Mouse (Mus musculus) testis, postnatal 14 days (tissue): Measurements from ENCODE around the gene Mapk10.

Experiments
- DNase-seq: peaks from one replicate; pipeline ENCODE4 v3.0.0; 2021; ENCODE audit warnings: low spot score

Mapk10 gene

GRCm38 (mm10) chr5:103211101-103211848 lies at the start of gene Mapk10:
Mapk10 (minus strand) TSS chr5:103211334.
- peak; percentile 55 for DNase-seq

- no peak for DNase-seq
Observed at GRCm38 (mm10) chr5:103256144-103256543, 45.0 kb upstream of the Mapk10 start.

GRCm38 (mm10) chr5:103242430-103242829 lies 31.3 kb upstream of the Mapk10 start:
- no peak for DNase-seq

- no peak for DNase-seq
Observed at GRCm38 (mm10) chr5:103231822-103232221, 20.7 kb upstream of the Mapk10 start.

GRCm38 (mm10) chr5:103230334-103230733 lies 19.2 kb upstream of the Mapk10 start:
- no peak for DNase-seq

- no peak for DNase-seq
Observed at GRCm38 (mm10) chr5:103229321-103229720, 18.2 kb upstream of the Mapk10 start.

- DNase-seq: no peak
Observed at GRCm38 (mm10) chr5:103221997-103222396, 10.9 kb upstream of the Mapk10 start.

- DNase-seq: no peak
Observed at GRCm38 (mm10) chr5:103210644-103211043, 490 bp downstream of the Mapk10 start.

GRCm38 (mm10) chr5:103210018-103210417 lies 1.1 kb downstream of the Mapk10 start:
- no peak for DNase-seq

- DNase-seq: no peak
Observed at GRCm38 (mm10) chr5:103209486-103209885, 1.6 kb downstream of the Mapk10 start.

GRCm38 (mm10) chr5:103208869-103209268 lies 2.3 kb downstream of the Mapk10 start:
- no peak for DNase-seq

GRCm38 (mm10) chr5:103208021-103208511 lies 3.1 kb downstream of the Mapk10 start:
- DNase-seq: no peak

GRCm38 (mm10) chr5:103197796-103198325 lies 13.3 kb downstream of the Mapk10 start:
- no peak for DNase-seq

GRCm38 (mm10) chr5:103194549-103194948 lies 16.6 kb downstream of the Mapk10 start:
- DNase-seq: no peak

GRCm38 (mm10) chr5:103193700-103194099 lies 17.4 kb downstream of the Mapk10 start:
- DNase-seq: no peak

- no peak for DNase-seq
Observed at GRCm38 (mm10) chr5:103191577-103191976, 19.6 kb downstream of the Mapk10 start.

- no peak for DNase-seq
Observed at GRCm38 (mm10) chr5:103184256-103184655, 26.9 kb downstream of the Mapk10 start.

- DNase-seq: no peak
Observed at GRCm38 (mm10) chr5:103181622-103182021, 29.5 kb downstream of the Mapk10 start.

GRCm38 (mm10) chr5:103177010-103177409 lies 34.1 kb downstream of the Mapk10 start:
- DNase-seq: no peak

GRCm38 (mm10) chr5:103175989-103176388 lies 35.1 kb downstream of the Mapk10 start:
- DNase-seq: no peak

- no peak for DNase-seq
Observed at GRCm38 (mm10) chr5:103174607-103175006, 36.5 kb downstream of the Mapk10 start.

GRCm38 (mm10) chr5:103171207-103171606 lies 39.9 kb downstream of the Mapk10 start:
- no peak for DNase-seq

GRCm38 (mm10) chr5:103167371-103167770 lies 43.8 kb downstream of the Mapk10 start:
- no peak for DNase-seq

- DNase-seq: no peak
Observed at GRCm38 (mm10) chr5:103166755-103167154, 44.4 kb downstream of the Mapk10 start.
